Mouse (Mus musculus): ENCODE data around the gene Arntl. TPM values are rescaled to one million over a fixed set of nuclear protein-coding genes. Genes with fewer than 3 reads are reported as not detected.

Arntl gene
- 8.6 and 8.9 TPM in 2 replicates for polyA plus RNA-seq (2015; fragmentation: Nextera tagmentation; extraction: Ambion mirVana)

GRCm38 (mm10) chr7:113206644-113207470 is at the start of gene Arntl:
TSS of gene Arntl (plus strand) at chr7:113207465.
- Histone ChIP-seq H3K36me3 (ENCODE audit: control insufficient read depth, insufficient read depth, low read length) (no peaks in the 10 kb centered on the region), H3K27me3 (replicated peaks; ENCODE audit: control insufficient read depth, insufficient read depth, low read length) (peaks cover 24% of the 10 kb centered on the region), H3K4me3 (ENCODE audit: low read length) (peak within 1 kb of the TSS; percentile 95), H3K4me2 (ENCODE audit: low read depth, low read length) (peak within 1 kb of the TSS; percentile 90), H3K9me3 (ENCODE audit: control insufficient read depth, low read length) (no peaks in the 10 kb centered on the region), H3K4me1 (ENCODE audit: control insufficient read depth, insufficient read depth, low read length) (peaks cover 14% of the 10 kb centered on the region), H3K27ac (ENCODE audit: low read length) (peak within 1 kb of the TSS; percentile 78), H3K9ac (ENCODE audit: low read depth, low read length) (peak within 1 kb of the TSS; percentile 83)
- peak; percentile 98 for ATAC-seq
- WGBS: under 1% methylated on average over 52 of the region's 52 CpGs

DNA sequence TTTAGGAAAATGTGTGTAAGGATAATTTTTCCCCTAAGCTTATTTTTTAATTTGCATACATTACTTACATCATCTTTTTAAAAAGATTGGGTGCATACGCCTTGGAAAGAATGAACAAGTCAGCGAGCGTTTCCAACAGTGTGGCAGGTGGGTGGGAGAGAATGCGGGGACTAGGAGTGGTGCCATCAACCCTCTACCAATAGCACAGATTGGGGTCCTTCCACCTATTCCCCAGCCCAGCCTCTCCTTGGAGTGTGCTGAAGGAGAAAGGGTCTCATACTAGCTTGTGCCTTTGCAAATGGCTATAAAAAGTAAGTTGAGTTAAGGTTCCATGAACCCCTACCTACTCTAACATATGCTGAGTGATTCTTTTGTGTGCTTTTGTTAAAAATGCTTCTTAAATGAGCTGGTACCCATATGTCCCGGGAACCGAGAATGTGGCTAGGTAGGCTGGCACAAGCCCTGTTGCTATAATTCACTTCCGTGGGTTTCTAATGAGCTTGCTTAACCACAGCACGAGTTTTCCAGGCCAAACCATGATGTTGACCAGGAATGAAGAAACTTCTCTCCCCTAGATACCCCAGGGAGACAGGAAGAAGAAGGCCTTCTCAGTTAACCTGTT is 46.1 kb upstream of the Arntl start:
- 85% methylated on average over 8 of the region's 8 CpGs for WGBS

DNA sequence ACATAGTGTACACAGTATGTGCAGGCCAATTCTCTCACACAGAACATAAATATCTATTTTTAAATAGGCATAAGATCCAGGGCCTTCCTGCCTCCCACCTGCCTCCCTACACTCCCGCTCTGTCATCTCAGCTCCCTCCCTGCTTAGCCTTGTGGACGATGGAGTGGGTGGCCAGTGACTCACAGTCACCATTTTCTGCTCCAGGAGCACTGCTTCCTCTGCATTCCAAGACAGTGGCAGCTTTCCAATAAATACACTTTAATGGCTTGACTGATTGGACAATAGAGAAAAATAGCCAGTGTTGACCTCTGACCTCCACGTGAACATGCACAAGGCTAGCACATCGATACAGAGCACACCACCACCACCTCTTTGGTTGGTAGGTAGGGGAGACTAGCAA is 42.5 kb upstream of the Arntl start:
- Histone ChIP-seq H3K9ac (ENCODE audit: low read depth, low read length) (no peak overlapping the region), H3K4me2 (ENCODE audit: low read depth, low read length) (no peak overlapping the region), H3K4me1 (ENCODE audit: control insufficient read depth, insufficient read depth, low read length) (no peaks in the 10 kb centered on the region), H3K9me3 (ENCODE audit: control insufficient read depth, low read length) (no peaks in the 10 kb centered on the region), H3K36me3 (ENCODE audit: control insufficient read depth, insufficient read depth, low read length) (no peaks in the 10 kb centered on the region), H3K27me3 (replicated peaks; ENCODE audit: control insufficient read depth, insufficient read depth, low read length) (no peaks in the 10 kb centered on the region), H3K4me3 (ENCODE audit: low read length) (no peak overlapping the region), H3K27ac (ENCODE audit: low read length) (no peak overlapping the region)
- no peak for ATAC-seq
- WGBS: 61% methylated on average over 4 of the region's 4 CpGs

More for the DNA sequence above, 46.1 kb upstream of the Arntl start:
- Histone ChIP-seq H3K27me3 (replicated peaks; ENCODE audit: control insufficient read depth, insufficient read depth, low read length) (no peaks in the 10 kb centered on the region), H3K4me2 (ENCODE audit: low read depth, low read length) (no peak overlapping the region), H3K4me1 (ENCODE audit: control insufficient read depth, insufficient read depth, low read length) (peaks cover 2% of the 10 kb centered on the region; the same call in 1 of the 2 replicates), H3K4me3 (ENCODE audit: low read length) (no peak overlapping the region), H3K36me3 (ENCODE audit: control insufficient read depth, insufficient read depth, low read length) (no peaks in the 10 kb centered on the region), H3K9ac (ENCODE audit: low read depth, low read length) (no peak overlapping the region), H3K27ac (ENCODE audit: low read length) (no peak overlapping the region), H3K9me3 (ENCODE audit: control insufficient read depth, low read length) (no peaks in the 10 kb centered on the region)
- no peak for ATAC-seq

DNA sequence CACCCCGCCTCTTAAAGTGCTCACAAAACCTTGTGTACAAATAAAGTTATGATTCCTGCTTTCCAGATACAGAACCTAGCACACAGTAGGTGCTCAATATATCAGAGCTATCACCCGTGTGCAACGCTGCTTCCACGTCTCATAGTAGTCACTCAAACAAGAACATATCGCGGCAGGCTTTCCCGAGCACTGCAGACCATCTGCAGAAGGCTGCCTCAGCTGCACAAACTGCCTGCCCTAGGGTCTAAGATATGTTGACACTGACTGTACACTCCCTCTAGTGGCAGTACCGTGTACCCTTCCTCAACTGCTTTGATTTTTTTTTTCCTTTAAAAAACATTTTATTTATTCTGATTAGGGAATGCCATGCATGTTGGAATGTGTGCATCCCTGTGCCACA is 40.2 kb upstream of the Arntl start:
- H3K9ac ChIP-seq (ENCODE audit: low read depth, low read length): no peak overlapping the region
- no peak overlapping the region for H3K27ac ChIP-seq (ENCODE audit: low read length)
- no peak overlapping the region for H3K4me2 ChIP-seq (ENCODE audit: low read depth, low read length)
- H3K4me3 ChIP-seq (ENCODE audit: low read length): no peak overlapping the region
- no peaks in the 10 kb centered on the region for H3K9me3 ChIP-seq (ENCODE audit: control insufficient read depth, low read length)
- WGBS: 35% methylated on average over 8 of the region's 8 CpGs
- H3K4me1 ChIP-seq (ENCODE audit: control insufficient read depth, insufficient read depth, low read length): no peaks in the 10 kb centered on the region
- peak; percentile 76 for ATAC-seq
- no peaks in the 10 kb centered on the region for H3K36me3 ChIP-seq (ENCODE audit: control insufficient read depth, insufficient read depth, low read length)
- no peaks in the 10 kb centered on the region for H3K27me3 ChIP-seq (replicated peaks; ENCODE audit: control insufficient read depth, insufficient read depth, low read length)

- H3K4me3 ChIP-seq (ENCODE audit: low read length): no peak overlapping the region
- H3K9ac ChIP-seq (ENCODE audit: low read depth, low read length): no peak overlapping the region
- H3K36me3 ChIP-seq (ENCODE audit: control insufficient read depth, insufficient read depth, low read length): no peaks in the 10 kb centered on the region
- H3K4me2 ChIP-seq (ENCODE audit: low read depth, low read length): no peak overlapping the region
- no peaks in the 10 kb centered on the region for H3K27me3 ChIP-seq (replicated peaks; ENCODE audit: control insufficient read depth, insufficient read depth, low read length)
- WGBS: 74% methylated on average over 8 of the region's 8 CpGs
- H3K9me3 ChIP-seq (ENCODE audit: control insufficient read depth, low read length): no peaks in the 10 kb centered on the region
- ATAC-seq: no peak
- H3K4me1 ChIP-seq (ENCODE audit: control insufficient read depth, insufficient read depth, low read length): no peaks in the 10 kb centered on the region
- no peak overlapping the region for H3K27ac ChIP-seq (ENCODE audit: low read length)
Observed at GRCm38 (mm10) chr7:113168609-113169008, 38.7 kb upstream of the Arntl start.

DNA sequence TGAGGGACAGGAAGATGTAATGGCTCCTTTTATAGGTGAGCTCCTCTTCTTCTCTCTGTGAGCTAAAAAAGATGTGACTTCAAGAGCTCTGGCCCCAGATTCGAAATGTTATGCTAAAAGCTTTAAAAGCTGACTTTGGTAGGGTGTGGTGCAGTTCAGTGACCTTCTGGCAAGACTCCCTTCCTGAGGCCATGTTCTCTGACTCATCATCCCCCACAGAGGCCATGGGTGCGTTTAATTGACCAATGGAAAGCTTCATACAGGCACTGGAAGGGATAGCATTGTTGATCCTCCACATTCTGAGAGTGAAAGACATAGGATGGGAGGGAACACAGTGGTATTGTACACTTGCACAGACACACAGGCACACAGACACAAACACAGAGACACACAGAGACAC is 34.8 kb upstream of the Arntl start:
- H3K9me3 ChIP-seq (ENCODE audit: control insufficient read depth, low read length): no peaks in the 10 kb centered on the region
- no peak overlapping the region for H3K27ac ChIP-seq (ENCODE audit: low read length)
- no peak overlapping the region for H3K4me2 ChIP-seq (ENCODE audit: low read depth, low read length)
- WGBS: 46% methylated on average over 2 of the region's 2 CpGs
- H3K27me3 ChIP-seq (replicated peaks; ENCODE audit: control insufficient read depth, insufficient read depth, low read length): no peaks in the 10 kb centered on the region
- no peak overlapping the region for H3K4me3 ChIP-seq (ENCODE audit: low read length)
- H3K36me3 ChIP-seq (ENCODE audit: control insufficient read depth, insufficient read depth, low read length): no peaks in the 10 kb centered on the region
- ATAC-seq: no peak
- no peaks in the 10 kb centered on the region for H3K4me1 ChIP-seq (ENCODE audit: control insufficient read depth, insufficient read depth, low read length)
- H3K9ac ChIP-seq (ENCODE audit: low read depth, low read length): no peak overlapping the region

DNA sequence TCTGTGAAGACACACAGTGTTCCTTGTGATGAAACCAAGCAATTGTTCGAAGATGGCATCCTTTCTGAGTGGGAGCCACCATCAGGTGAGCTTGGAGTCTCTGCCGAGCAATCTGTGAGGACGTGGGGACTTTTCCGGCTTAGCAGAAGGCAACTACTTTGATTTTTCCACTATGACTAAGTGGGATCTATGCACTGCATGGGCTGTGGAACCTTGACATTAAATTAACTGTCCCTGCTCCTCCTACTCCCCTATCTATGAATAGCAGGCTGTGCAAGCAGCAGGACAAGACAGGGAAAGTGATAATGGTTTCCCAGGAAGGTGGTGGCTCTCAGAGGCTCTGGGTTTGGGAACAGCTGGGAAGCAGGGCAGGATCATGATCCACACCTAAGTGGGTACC is 31.8 kb upstream of the Arntl start:
- Histone ChIP-seq H3K4me3 (ENCODE audit: low read length) (no peak overlapping the region), H3K4me2 (ENCODE audit: low read depth, low read length) (no peak overlapping the region), H3K27ac (ENCODE audit: low read length) (no peak overlapping the region), H3K4me1 (ENCODE audit: control insufficient read depth, insufficient read depth, low read length) (peaks cover 8% of the 10 kb centered on the region; the same call in 1 of the 2 replicates), H3K36me3 (ENCODE audit: control insufficient read depth, insufficient read depth, low read length) (no peaks in the 10 kb centered on the region), H3K9ac (ENCODE audit: low read depth, low read length) (no peak overlapping the region), H3K9me3 (ENCODE audit: control insufficient read depth, low read length) (no peaks in the 10 kb centered on the region), H3K27me3 (replicated peaks; ENCODE audit: control insufficient read depth, insufficient read depth, low read length) (no peaks in the 10 kb centered on the region)
- ATAC-seq: no peak
- 91% methylated on average over 4 of the region's 4 CpGs for WGBS

GRCm38 (mm10) chr7:113178073-113178472 is 29.2 kb upstream of the Arntl start:
- peak; percentile 95 for ATAC-seq
- peaks cover 8% of the 10 kb centered on the region; the same call in 1 of the 2 replicates for H3K4me1 ChIP-seq (ENCODE audit: control insufficient read depth, insufficient read depth, low read length)
- H3K27ac ChIP-seq (ENCODE audit: low read length): peak overlapping the region; percentile 35
- no peak overlapping the region for H3K4me2 ChIP-seq (ENCODE audit: low read depth, low read length)
- no peak overlapping the region for H3K4me3 ChIP-seq (ENCODE audit: low read length)
- WGBS: 58% methylated on average over 6 of the region's 6 CpGs
- no peak overlapping the region for H3K9ac ChIP-seq (ENCODE audit: low read depth, low read length)
- H3K27me3 ChIP-seq (replicated peaks; ENCODE audit: control insufficient read depth, insufficient read depth, low read length): no peaks in the 10 kb centered on the region
- no peaks in the 10 kb centered on the region for H3K9me3 ChIP-seq (ENCODE audit: control insufficient read depth, low read length)
- H3K36me3 ChIP-seq (ENCODE audit: control insufficient read depth, insufficient read depth, low read length): no peaks in the 10 kb centered on the region

- H3K4me1 ChIP-seq (ENCODE audit: control insufficient read depth, insufficient read depth, low read length): peaks cover 8% of the 10 kb centered on the region
Observed at GRCm38 (mm10) chr7:113183787-113184186, 23.5 kb upstream of the Arntl start.

More at GRCm38 (mm10) chr7:113183787-113184186, 23.5 kb upstream of the Arntl start:
- Histone ChIP-seq H3K36me3 (ENCODE audit: control insufficient read depth, insufficient read depth, low read length) (no peaks in the 10 kb centered on the region), H3K9ac (ENCODE audit: low read depth, low read length) (no peak overlapping the region), H3K27ac (ENCODE audit: low read length) (no peak overlapping the region), H3K4me2 (ENCODE audit: low read depth, low read length) (no peak overlapping the region), H3K9me3 (ENCODE audit: control insufficient read depth, low read length) (no peaks in the 10 kb centered on the region), H3K27me3 (replicated peaks; ENCODE audit: control insufficient read depth, insufficient read depth, low read length) (no peaks in the 10 kb centered on the region), H3K4me3 (ENCODE audit: low read length) (no peak overlapping the region)
- no peak for ATAC-seq
- WGBS: 82% methylated on average over 8 of the region's 8 CpGs

Data from intestine, embryonic 16.5 days (tissue).